Mouse (Mus musculus) kidney, postnatal 36 days (tissue): ENCODE data around the gene Omg.

Source experiments
- DNase-seq, 2 experiments: peaks; one replicate each; pipeline ENCODE4 v3.0.0; 2021 to 2022; ENCODE audit warnings: mixed read lengths in 2 of 2

Gene Omg

DNA sequence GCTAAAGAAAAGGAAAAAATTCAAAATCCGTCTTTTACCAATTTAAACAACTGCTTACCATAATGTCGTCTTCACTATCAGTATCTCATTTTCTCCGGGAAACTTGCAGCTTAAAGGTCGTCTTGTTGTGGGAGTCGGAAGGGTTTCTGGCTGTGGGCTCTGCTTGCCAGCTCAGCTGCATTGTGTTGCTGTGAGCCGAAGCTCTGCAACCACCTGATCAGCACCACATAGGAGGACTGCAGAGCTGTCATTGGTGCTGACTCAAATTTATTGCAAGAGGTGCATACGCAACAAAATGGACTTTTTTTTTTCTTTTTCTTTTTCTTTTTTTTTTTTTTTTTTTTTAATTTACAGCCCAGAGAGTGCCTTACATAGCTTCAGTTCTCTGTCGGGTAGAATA is at the start of gene Omg:
Omg (minus strand) TSS at position 240 of the 400 bp plus-strand sequence.
- no peak for DNase-seq

DNA sequence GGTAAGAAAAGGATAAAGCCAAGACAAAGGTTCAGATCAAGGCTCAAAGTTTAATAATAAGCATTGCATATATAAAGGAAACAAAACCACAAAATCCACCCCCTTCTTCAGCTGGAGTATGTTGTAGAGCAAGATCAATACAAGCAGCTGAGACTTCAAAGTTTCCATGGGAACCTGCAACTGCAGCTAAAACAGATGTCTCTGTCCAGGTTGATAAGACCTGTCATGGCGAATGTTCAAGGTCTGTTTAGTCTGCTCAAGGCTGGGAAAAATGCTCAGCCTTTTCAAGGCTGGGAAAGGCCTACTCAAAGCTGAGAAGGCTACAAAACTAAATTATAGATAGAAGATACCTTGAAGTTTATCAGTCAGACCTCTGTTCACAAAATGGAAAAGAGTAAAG is 48.7 kb upstream of the Omg start:
- no peak for DNase-seq

DNA sequence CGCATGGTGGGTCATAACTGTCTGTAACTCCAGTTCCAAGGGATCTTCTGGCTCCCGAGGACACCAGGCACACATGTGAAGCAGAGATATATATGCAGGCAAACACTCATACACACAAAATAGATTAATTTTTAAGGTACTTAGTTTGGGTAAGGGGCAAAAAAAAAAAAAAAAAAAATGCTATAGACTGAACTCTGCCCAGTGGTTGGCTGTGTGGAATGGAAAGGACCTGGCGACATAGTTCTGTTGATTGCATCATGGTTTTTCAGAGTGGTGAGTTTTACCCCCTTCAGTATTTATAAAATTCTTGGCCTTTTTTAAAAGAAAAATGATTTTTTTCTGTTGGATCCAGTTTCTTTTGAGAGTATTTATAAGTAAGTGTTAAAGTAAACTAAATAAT is 32.4 kb upstream of the Omg start:
- DNase-seq, result no peak

DNA sequence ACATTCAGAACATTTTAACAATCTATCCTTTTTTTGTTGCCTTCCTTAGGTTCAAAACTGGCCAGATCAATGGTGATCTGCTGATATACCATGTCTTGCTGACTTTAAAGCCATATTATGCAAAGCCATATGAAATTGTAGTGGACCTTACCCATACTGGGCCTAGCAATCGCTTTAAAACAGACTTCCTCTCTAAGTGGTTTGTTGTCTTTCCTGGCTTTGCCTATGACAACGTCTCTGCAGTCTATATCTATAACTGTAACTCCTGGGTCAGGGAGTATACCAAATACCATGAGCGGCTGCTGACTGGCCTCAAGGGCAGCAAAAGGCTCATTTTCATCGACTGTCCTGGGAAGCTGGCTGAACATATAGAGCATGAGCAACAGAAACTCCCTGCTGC is 31.7 kb upstream of the Omg start:
- DNase-seq, result no peak

DNA sequence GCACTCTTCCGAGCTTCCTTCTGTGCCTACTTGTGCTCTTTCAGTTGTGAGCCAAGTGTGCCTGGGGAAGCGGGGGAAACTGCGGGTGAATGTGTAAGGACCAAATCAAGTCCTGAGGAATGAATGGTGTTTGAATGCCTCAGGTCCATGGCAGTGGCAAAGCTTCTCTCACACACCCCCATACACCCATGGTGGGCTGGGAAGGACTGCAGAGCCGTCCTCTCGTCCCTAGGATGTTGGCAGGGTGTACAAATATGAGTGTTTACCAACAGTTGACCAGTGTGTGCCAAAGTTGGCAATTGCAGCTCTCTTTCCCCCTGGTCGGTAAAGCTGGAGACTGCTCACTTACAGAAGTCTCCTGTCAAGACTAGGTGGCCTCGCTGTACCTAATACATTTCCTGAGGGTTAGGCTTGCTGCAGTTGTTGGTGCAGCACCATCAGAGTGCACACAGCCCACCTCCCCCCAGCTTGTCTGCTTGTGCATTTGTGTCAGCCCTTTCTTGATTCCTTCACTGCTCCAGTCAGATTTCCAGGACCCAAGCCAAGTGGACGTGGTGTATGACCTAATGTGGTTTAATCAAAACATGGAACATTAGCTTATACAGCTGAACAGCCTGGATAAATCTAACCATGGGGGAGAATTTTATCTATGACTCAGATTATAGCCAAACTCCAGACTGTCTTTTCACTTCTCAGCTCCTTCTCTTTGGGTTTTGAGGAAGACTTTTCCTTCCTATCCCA is 30.2 kb upstream of the Omg start:
- DNase-seq, result peak; percentile 19 to 33

DNA sequence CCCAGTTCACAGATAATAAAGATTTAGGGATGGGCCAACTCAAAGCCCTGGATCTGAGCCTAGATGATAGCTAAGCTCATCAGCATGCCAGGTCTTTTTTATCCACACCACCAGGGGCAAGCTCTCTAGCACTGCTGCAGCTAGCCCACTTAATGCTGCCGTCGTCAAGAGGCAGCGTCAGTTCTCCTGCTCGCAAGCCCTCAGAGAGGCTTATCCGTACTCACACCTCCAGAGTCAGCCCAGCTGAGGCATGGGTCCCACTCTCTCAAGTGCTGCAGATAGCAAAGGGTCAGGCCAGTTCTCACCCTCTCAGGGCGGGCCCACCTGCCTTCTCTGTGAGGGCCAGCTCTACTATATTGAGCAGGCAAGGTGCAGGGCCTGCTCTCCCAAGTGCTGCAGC is 29.4 kb upstream of the Omg start:
- no peak for DNase-seq

DNA sequence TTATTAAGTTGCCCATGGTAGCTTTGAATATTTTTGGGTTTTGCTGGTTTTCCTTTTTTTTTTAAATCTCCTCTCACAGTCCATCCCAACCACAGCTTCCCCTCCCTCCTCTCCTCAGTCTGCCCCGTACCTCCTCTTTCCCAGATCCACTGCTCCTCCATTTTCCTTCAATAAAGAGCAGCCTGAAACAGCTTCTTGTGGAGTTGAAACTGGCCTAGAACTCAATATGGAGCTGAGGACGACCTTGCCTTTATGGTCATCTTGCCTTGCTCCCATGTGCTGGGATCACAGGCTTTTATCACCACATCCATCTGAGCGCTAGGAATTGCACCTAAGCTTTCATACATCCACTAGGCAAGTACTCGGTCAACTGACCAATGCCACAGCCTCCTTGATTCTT is 27.6 kb upstream of the Omg start:
- no peak for DNase-seq

DNA sequence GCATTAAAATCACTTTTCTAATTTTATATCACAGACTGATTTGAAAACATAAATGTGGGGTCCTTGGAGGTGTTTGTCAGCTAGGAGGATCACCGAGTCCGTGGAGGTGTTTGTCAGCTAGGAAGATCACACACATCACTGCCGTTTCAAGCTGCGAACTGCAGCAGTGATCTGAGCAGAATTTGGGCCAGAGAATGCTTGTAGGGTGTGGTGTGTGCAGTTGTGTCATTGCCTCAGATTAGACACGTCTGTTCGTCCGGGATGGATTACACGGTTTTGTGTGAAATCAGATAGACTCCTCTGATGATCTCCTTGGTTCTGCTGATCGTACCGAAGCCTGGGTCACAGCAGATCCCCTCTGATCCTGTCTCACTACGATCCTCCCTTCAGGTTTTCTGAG is 26.9 kb upstream of the Omg start:
- no peak for DNase-seq

DNA sequence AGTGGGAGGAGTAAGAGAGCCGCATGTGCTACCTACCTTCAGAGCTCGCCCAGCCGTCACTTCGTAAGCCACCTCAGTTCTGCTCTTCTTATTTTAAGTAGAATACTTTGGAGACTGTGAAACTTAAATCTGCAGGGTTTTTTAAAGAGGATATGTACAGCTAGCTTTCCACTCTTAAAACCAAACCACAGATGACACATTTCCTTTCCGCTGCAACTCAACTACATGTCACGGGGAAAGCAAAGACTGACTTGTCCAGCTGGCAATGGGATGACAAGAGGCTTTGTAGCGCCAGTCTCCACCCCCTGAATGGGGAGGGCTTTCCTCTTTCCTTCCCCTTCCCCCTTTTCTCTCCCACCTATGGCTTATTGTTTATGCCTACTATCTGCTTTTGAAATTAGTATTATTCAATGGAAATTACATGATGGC is 26.5 kb upstream of the Omg start, which contains the start of the genes Evi2 and Evi2a:
Evi2 (minus strand) TSS at position 257 of the 429 bp plus-strand sequence.
Evi2a (minus strand) TSS at position 277 of the 429 bp plus-strand sequence.
- DNase-seq, result no peak

DNA sequence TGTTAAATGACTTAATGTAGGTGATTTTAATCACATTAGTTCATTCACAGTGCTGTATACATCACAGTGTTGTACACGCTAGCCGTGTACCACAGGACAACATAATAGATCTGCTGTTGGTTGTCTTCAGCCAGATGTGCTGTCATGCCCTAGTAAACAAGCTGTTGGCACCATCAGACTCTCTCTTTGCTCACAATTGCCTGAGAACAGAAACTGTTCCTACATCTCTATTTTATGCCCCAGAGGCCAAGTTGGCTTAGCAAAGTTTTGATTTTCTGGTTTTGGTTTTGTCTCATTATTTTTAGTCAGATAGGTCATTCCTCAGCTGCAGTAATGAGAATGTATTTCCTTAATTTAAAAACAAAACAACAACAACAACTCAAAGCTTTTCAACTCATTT is 25.9 kb upstream of the Omg start:
- DNase-seq, result no peak

DNA sequence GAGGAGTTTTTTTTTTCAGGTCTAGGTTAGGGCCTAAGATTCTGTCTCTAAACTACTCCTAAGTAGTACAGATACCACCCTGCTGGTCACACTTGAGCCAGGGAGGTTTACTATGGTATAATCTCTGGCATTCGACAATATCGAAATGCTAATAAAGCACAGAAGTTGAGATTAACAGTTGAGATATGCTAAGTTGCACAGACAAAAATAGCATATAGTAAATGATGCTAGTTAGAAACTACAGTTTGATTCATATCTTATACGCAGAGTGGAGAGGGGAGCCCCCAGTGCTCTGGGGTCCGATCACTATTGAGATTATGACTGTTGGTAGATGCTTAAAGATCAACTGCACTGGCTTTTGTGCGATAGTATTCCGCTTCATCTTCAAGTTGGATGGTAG is 25.3 kb upstream of the Omg start:
- DNase-seq, result no peak

DNA sequence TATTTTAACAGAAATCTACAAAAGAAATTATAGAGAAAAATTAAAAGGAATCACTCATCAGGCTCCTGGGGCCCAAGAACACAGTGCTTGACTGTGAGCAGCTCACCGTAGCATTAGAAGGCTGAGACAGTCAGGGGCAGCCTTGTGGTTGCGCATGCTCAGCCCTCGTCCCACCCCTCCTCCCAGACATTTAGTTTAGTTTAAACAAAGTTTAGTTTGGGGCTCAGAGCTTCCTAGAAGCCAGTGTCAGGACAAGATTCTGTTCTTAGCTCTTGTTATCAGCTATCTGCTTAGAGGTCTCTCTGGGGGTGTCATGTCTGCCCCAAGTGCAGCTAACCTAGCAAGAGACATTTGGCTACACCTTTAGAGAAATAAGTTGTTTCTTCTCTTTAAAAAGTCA is 24.7 kb upstream of the Omg start:
- DNase-seq, result no peak

DNA sequence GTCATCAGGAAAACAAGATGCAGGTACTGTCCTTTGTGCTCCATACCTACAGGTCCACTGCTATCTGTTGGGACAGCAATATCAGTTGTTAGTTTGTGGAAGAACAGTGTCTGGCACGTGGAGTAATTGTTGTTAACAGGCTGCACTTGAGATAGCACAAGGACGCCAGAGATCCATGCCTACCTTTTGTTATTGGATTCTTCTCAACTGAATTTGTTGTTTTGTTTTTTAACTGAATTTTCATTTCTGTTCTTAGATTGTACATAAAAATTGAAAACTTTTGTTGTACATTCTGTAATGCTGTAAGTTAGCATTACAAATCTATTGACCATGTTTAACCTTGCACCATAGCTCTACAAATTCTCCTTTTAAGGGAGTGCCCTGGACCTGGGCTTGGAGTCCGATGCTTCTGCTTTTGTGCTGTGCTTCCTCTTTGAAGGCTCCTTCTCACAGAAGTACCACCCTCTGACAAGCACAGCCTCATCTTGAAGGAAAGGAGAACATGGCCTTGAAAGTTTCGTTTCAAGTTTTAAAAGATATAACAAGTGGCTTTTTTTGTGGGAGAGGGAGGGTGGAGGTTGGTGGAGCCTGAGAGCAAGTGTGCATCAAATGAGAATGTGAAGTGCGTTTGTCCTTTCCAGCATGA is 24.0 kb upstream of the Omg start:
- DNase-seq, result no peak

DNA sequence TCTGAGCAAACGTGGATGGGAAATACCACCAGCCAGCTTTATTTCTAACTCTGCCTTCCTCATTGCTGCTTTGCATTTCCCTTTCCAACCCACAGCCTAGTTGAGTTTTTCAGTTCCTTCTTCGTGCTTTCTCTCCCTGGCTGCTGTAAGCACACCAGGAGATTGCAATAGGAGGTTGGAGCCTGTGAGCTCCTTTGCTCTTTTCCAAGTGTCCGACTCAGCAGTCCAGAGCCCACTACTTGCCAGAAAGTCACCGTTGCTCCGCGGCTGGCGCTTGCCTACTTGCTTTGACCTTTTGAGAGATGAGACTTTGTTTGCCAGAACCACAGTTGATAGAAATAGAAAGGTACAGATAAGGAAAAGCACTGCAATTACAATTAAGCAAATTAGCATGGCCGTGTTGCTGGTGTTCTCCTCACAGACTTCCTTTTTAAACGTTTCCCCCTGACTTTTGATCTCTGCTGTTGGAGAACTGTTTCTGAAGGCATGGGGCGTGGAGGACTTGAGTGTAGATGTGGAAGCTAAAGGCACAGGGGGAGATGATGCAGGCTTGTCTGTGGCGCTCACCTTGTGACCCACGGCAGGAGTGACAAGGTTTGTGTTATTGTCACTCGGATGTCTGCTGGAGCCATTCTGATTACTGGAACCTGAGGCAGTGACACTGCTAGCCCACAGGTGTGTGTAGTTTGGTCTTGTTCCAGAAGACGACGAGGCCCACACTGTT is 23.3 kb upstream of the Omg start:
- peak; percentile 39 to 63 for DNase-seq

DNA sequence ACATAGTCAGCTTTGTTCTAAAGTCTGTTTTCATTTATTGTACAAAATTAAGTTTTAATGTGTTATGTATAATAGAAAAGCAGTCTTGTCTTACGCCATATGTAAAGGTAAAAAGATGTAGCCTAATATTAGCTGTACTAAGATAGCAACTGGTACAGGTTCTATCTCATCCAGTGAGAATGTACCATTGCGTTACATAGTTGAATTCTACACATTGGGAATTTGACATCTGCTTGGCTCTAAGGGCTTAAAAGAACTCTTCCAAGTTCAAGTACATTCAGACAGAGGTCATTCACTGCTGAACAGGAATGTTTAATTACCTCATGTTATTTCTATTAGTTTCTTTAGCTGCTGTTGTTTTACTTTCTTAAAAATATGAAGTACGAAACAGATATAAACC is 22.7 kb upstream of the Omg start:
- no peak for DNase-seq

DNA sequence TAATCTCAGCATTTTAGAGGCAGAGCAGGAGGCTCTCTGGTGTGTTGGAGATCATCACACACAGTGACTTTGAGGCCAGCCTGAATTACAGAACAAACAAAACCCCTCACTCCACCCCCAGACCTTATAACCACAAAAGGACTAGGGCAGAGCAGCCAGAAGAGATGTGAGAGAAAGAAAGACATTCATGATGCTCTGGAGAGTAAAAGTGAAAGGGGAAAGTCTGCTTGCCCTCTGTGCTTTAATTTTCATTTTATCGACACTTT is 20.4 kb upstream of the Omg start:
- DNase-seq, result no peak

DNA sequence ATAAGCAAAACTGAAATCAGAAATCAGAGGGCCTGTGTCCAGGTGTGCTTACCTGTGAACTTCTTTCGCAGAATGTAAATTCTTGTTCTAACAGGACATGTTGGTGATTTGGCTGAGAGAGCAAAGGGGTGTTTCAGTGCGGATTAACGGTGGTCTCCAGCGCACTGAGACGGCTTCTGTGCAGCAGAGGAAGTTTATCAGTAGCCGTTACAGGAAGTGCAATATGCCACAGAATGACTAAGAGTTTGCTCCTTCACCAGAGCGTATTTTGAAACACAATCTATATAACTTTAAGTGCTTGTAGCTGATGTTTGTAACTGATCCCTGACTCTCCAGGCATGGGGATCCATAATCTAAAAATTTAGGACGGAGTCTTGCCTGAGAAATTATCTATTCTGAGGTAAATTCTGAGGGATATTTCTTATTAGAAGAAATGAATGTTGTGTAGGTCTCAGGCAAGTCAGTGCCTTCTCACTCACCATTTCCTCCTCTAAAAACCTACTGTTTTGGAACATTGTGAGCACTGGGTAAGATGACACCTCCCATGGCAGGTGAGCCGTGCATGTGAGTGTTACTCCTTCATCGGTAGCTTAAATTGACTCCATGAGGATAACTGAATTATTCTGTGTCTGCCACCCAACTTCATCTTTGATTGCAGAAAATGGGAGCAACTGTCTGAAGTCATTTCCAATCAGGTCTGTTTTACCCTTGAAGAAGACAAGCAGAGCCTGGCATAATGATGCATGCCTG is 19.9 kb upstream of the Omg start, which contains the start of gene Evi2b:
Evi2b (minus strand) TSS at position 203 of the 750 bp plus-strand sequence.
- DNase-seq, result no peak

DNA sequence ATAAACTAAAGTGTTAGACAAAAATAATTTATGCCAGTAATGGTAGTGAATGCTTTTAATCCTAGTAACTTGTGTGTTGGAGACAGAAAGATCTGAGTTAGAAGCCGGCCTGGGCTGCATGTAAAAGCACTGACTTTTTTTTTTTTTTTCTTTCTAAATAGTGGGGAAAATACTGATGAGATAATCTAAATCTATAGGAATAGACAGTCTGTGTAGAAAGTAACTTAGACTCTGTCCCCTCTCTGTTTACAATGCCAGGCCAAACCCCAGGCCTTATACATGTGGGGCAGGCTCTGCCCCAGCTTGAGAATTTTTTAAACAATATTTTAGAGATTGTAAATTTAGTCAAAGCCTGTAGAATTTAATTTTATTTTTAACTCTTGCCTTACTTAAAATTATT is 19.1 kb upstream of the Omg start:
- no peak for DNase-seq

DNA sequence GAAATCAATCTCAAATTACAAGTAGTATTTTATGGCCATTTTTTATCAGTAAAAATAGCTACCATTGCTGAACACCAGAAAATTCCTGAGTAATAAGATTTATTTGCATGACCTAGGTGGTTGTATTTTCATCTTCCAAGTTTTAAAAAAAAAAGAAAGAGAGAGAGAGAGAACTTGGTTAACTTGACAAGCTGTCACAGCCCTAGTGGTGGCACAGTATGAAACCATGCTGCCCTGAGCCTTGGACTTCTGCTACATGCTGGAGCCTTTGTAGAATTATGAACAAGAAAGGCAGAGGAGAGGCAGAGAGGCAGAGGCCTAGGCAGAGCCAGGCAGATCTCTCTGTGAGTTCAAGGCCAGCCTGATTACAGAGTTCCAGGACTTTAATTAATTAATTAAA is 18.0 kb upstream of the Omg start:
- no peak for DNase-seq

DNA sequence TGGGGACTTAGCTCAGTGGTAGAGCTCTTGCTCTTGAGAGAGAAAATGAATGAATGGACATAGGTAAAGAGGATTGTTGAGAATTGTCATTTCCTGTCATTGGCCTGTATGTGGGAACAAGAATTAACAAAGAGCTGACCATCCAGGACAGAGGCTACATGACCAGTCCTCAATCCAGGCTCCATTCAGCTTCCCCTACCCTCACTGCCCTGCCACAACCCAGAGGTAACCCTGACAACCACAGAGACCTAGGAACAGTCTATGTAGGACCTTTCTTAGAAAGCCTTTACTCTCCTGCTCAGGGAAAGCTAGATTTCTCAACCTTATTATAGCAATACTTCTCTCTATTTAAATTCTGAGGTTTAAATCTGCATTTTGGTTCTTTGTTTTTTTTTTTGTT is 16.9 kb upstream of the Omg start:
- no peak for DNase-seq

DNA sequence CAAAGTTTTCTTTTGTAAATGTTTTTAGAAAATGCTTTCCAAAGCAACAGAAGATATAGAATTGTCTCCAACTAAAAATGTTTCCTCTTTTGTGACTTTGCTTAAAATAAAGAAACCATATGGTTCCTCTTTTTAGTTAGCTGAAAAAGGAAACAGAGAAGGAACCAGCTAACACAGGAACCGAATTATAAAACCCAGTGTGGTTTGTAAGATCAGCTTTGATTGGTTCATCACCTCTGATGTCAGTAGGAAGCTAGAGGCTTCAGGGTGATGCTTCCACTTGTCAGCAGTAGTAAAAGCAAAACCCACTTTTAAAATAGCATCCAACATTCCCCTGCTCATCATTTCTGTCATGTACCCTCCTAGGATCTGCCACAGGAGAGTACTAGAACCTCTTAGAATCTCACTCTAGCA is 16.0 kb upstream of the Omg start:
- peak in 1 of 2 experiments; percentile 9 for DNase-seq

DNA sequence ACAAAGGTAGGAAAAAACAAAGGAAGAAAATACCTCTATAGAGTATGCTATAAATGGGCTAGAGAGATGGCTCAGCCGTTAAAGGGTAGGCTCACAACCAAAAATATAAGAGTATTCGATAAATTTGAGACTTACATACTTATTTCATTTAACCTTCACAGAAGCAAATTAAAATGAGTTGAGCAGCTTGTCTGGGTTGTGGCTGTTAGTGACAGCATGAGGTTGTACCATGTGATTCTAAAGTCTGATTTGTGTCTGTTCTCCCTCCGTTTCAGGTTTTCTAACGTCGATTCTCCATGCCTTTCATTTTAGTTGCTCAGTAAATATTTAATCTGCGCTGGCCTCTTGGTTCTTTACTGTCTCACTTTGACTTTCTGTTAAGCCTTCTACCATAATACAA is 15.4 kb upstream of the Omg start:
- no peak for DNase-seq

DNA sequence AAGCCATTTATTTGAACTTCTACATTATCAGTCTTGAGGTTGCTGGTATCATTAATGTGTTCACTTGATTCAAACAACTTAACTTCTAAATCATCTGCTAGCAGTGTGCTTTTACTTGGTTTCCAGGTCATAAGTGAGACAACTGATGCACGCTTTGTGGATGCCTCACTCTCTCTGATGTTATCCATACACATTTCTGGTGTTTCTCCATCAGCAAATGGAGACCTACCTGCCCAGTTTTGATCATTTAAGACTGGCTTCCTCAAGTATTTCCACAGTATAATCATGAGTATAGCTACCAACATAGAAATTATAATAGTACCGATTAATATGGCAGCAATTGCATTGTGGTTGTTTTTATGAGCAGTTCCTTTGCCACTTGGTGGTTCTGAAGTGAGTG is 11.9 kb upstream of the Omg start:
- no peak for DNase-seq
